Mouse (Mus musculus): Measurements from ENCODE around the gene Olfr1317. TPM values are rescaled to one million over a fixed set of nuclear protein-coding genes. Genes with fewer than 3 reads are reported as not detected.

Olfr1317 gene
- not detected in 2 replicates for polyA plus RNA-seq (2015; fragmentation: Nextera tagmentation; extraction: Ambion mirVana)

- WGBS: 68% methylated on average over 2 of the region's 2 CpGs
- no peak within 1 kb of the TSS for H3K9ac ChIP-seq
- H3K4me2 ChIP-seq: no peak within 1 kb of the TSS
- H3K9me3 ChIP-seq: no peaks in the 10 kb centered on the region
- no peak within 1 kb of the TSS for H3K4me3 ChIP-seq
- H3K4me1 ChIP-seq: no peaks in the 10 kb centered on the region
- ATAC-seq (ENCODE audit: extremely low read depth, insufficient number of reproducible peaks, low FRiP score, low TSS enrichment): no peak
- H3K27ac ChIP-seq (replicated peaks): no peak within 1 kb of the TSS
- H3K27me3 ChIP-seq (replicated peaks): no peaks in the 10 kb centered on the region
- H3K36me3 ChIP-seq: no peaks in the 10 kb centered on the region
Observed at GRCm38 (mm10) chr2:112140029-112140428, at the start of gene Olfr1317. Gene Olfr1317, plus strand, starts transcription at chr2:112140329.

GRCm38 (mm10) chr2:112096681-112097080, 43.4 kb upstream of the Olfr1317 start, which contains the start of gene Olfr1314:
Gene Olfr1314, minus strand, starts transcription at chr2:112096781.
- Histone ChIP-seq H3K27me3 (replicated peaks) (no peaks in the 10 kb centered on the region), H3K9ac (no peak within 1 kb of the TSS), H3K27ac (replicated peaks) (no peak within 1 kb of the TSS), H3K4me2 (no peak within 1 kb of the TSS), H3K4me3 (no peak within 1 kb of the TSS), H3K36me3 (no peaks in the 10 kb centered on the region), H3K9me3 (no peaks in the 10 kb centered on the region), H3K4me1 (no peaks in the 10 kb centered on the region)
- no peak for ATAC-seq (ENCODE audit: extremely low read depth, insufficient number of reproducible peaks, low FRiP score, low TSS enrichment)

- Histone ChIP-seq H3K4me1 (no peaks in the 10 kb centered on the region), H3K9me3 (no peaks in the 10 kb centered on the region), H3K36me3 (no peaks in the 10 kb centered on the region), H3K4me3 (no peak within 1 kb of the TSS), H3K9ac (no peak within 1 kb of the TSS), H3K4me2 (no peak within 1 kb of the TSS), H3K27ac (replicated peaks) (no peak within 1 kb of the TSS), H3K27me3 (replicated peaks) (no peaks in the 10 kb centered on the region)
- WGBS: 52% methylated on average over 1 of the region's 1 CpGs
- no peak for ATAC-seq (ENCODE audit: extremely low read depth, insufficient number of reproducible peaks, low FRiP score, low TSS enrichment)
Observed at GRCm38 (mm10) chr2:112115340-112115739, 24.8 kb upstream of the Olfr1317 start, which contains the start of gene Olfr1315-ps1. Gene Olfr1315-ps1, minus strand, starts transcription at chr2:112115440.

DNA sequence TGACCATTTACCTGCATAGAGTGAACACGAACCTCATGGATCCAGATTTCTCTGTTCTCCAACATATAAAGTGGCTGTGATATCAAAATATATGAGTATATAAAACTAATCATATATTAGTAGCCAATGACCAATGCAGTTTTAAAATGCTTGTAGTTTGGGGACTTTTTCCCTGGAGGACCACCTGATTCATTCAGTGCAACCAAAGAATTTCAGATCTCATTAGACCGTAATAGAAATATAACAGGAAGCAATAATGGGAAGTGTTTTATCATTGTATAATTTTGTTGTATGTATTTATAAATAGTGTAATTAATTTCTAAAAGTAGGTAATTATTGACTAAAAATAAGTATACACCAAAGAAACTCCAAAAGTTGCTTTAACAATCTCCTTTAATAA, 5.3 kb upstream of the Olfr1317 start, which contains the start of gene Olfr1316:
Olfr1316 (minus strand) TSS at position 101 of the 400 bp plus-strand sequence.
- Histone ChIP-seq H3K9ac (no peak within 1 kb of the TSS), H3K4me1 (no peaks in the 10 kb centered on the region), H3K9me3 (no peaks in the 10 kb centered on the region), H3K4me3 (no peak within 1 kb of the TSS), H3K27ac (replicated peaks) (no peak within 1 kb of the TSS), H3K27me3 (replicated peaks) (no peaks in the 10 kb centered on the region), H3K4me2 (no peak within 1 kb of the TSS), H3K36me3 (no peaks in the 10 kb centered on the region)
- ATAC-seq (ENCODE audit: extremely low read depth, insufficient number of reproducible peaks, low FRiP score, low TSS enrichment): no peak
- WGBS: 74% methylated on average over 2 of the region's 2 CpGs

- Histone ChIP-seq H3K27me3 (replicated peaks) (no peaks in the 10 kb centered on the region), H3K4me1 (no peaks in the 10 kb centered on the region), H3K9ac (no peak within 1 kb of the TSS), H3K4me3 (no peak within 1 kb of the TSS), H3K9me3 (no peaks in the 10 kb centered on the region), H3K27ac (replicated peaks) (no peak within 1 kb of the TSS), H3K4me2 (no peak within 1 kb of the TSS), H3K36me3 (no peaks in the 10 kb centered on the region)
- ATAC-seq (ENCODE audit: extremely low read depth, insufficient number of reproducible peaks, low FRiP score, low TSS enrichment): no peak
Observed at GRCm38 (mm10) chr2:112153898-112154297, 13.8 kb downstream of the Olfr1317 start, which contains the start of gene Olfr1318. Gene Olfr1318, plus strand, starts transcription at chr2:112154198.

Other genes with a start within 250 kb of the Olfr1317 start
- gene Olfr1306, start 224.1 kb upstream of the Olfr1317 start, polyA plus RNA-seq (2015; fragmentation: Nextera tagmentation; extraction: Ambion mirVana): not detected in 2 replicates
- 0.01 TPM in 1 of 2 replicates, not detected in the other for gene Olfr1307, start 190.9 kb upstream of the Olfr1317 start, polyA plus RNA-seq (2015; fragmentation: Nextera tagmentation; extraction: Ambion mirVana)
- gene Olfr1308, start 175.4 kb upstream of the Olfr1317 start, polyA plus RNA-seq (2015; fragmentation: Nextera tagmentation; extraction: Ambion mirVana): not detected in 2 replicates
- not detected in 2 replicates for gene Olfr1309, start 150.0 kb upstream of the Olfr1317 start, polyA plus RNA-seq (2015; fragmentation: Nextera tagmentation; extraction: Ambion mirVana)
- gene Olfr1310, start 127.6 kb upstream of the Olfr1317 start, polyA plus RNA-seq (2015; fragmentation: Nextera tagmentation; extraction: Ambion mirVana): not detected in 2 replicates
- not detected in 2 replicates for gene Olfr1311, start 115.9 kb upstream of the Olfr1317 start, polyA plus RNA-seq (2015; fragmentation: Nextera tagmentation; extraction: Ambion mirVana)
- not detected in 2 replicates for gene Olfr1312, start 90.1 kb upstream of the Olfr1317 start, polyA plus RNA-seq (2015; fragmentation: Nextera tagmentation; extraction: Ambion mirVana)
- gene Olfr1313, start 62.5 kb upstream of the Olfr1317 start, polyA plus RNA-seq (2015; fragmentation: Nextera tagmentation; extraction: Ambion mirVana): not detected in 2 replicates
- gene Olfr1314, start 43.5 kb upstream of the Olfr1317 start, polyA plus RNA-seq (2015; fragmentation: Nextera tagmentation; extraction: Ambion mirVana): not detected in 2 replicates
- not detected in 2 replicates for gene Olfr1315-ps1, start 24.9 kb upstream of the Olfr1317 start, polyA plus RNA-seq (2015; fragmentation: Nextera tagmentation; extraction: Ambion mirVana)
- gene Olfr1316, start 5.4 kb upstream of the Olfr1317 start, polyA plus RNA-seq (2015; fragmentation: Nextera tagmentation; extraction: Ambion mirVana): not detected in 2 replicates
- not detected in 2 replicates for gene Olfr1318, start 13.9 kb downstream of the Olfr1317 start, polyA plus RNA-seq (2015; fragmentation: Nextera tagmentation; extraction: Ambion mirVana)
- 13.6 and 14.5 TPM in 2 replicates for gene Lpcat4, start 99.1 kb downstream of the Olfr1317 start, polyA plus RNA-seq (2015; fragmentation: Nextera tagmentation; extraction: Ambion mirVana)
- 0.04 and 0.05 TPM in 2 replicates for gene Nutm1, start 119.0 kb downstream of the Olfr1317 start, polyA plus RNA-seq (2015; fragmentation: Nextera tagmentation; extraction: Ambion mirVana)
- 155 and 186 TPM in 2 replicates for gene Nop10, start 121.6 kb downstream of the Olfr1317 start, polyA plus RNA-seq (2015; fragmentation: Nextera tagmentation; extraction: Ambion mirVana)
- gene Slc12a6, start 125.5 kb downstream of the Olfr1317 start, polyA plus RNA-seq (2015; fragmentation: Nextera tagmentation; extraction: Ambion mirVana): 8.4 and 9.5 TPM in 2 replicates
- not detected in 2 replicates for gene Gm21985, start 126.0 kb downstream of the Olfr1317 start, polyA plus RNA-seq (2015; fragmentation: Nextera tagmentation; extraction: Ambion mirVana)
- 96.8 and 109 TPM in 2 replicates for gene Emc4, start 227.7 kb downstream of the Olfr1317 start, polyA plus RNA-seq (2015; fragmentation: Nextera tagmentation; extraction: Ambion mirVana)
- gene Katnbl1, start 238.9 kb downstream of the Olfr1317 start, polyA plus RNA-seq (2015; fragmentation: Nextera tagmentation; extraction: Ambion mirVana): 22.0 and 22.3 TPM in 2 replicates

All from heart, embryonic 13.5 days (tissue).